Mouse (Mus musculus): Measurements from ENCODE around the gene Taf6l.

Gene Taf6l

DNA sequence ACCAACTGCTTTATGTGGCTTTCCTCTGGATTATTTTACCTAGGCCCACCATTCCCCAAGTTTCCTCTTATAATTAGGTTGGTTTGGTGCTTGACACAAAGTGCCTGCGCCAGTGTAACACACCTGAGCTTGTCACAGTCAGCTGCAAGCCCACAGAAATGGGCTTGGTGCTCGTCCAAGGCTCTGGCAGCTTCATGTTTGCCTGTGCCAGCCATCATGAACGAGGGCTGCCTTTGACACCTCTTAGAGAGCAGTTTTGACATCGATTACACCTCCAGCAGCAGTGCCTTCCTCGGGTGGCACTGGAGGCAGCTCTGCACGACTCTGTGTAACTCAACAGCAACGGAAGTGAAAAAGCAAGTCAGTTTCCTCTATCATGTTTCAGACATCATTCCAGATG is 4.0 kb upstream of the Taf6l start:
- no peak for DNase-seq (ENCODE audit: low read depth, low spot score)

DNA sequence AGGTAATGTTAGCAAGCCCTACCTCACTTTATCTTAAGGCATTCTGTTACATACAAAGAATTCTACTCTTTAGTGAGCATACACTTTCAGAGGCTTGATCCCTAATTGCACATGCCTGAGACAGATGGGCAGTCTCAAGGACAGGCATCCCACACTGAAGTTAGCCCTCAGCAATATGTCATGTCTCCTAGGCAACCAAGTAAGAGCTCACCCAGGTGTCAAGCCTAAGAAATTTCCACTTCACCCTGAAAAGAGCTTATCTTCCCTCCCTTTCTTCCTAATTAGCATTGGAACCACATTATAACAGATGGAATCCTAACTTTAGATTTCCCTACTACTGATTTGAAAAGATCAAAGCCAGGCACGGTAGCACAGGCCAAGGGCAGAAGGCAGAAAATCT is 3.0 kb upstream of the Taf6l start:
- no peak for DNase-seq (ENCODE audit: low read depth, low spot score)

DNA sequence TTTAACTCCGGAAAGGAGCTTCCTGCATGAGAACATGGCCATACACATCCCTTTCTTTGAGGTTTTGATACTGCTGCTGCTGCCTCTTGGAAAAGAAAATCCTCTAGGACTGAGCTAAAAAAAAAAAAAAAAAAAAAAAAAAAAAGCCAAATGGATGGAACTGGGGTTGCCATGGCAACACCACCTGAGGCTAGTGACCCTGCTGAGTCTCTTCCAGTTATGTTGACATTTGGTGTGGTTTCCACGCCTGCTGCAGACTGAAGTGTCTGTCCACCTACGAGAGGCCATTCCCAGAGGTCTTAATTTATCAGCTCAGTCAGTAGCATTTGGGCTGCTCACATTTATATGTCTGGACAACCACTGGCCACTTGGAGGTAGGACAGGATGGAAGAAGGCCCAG is 2.3 kb upstream of the Taf6l start:
- no peak for DNase-seq (ENCODE audit: low read depth, low spot score)

DNA sequence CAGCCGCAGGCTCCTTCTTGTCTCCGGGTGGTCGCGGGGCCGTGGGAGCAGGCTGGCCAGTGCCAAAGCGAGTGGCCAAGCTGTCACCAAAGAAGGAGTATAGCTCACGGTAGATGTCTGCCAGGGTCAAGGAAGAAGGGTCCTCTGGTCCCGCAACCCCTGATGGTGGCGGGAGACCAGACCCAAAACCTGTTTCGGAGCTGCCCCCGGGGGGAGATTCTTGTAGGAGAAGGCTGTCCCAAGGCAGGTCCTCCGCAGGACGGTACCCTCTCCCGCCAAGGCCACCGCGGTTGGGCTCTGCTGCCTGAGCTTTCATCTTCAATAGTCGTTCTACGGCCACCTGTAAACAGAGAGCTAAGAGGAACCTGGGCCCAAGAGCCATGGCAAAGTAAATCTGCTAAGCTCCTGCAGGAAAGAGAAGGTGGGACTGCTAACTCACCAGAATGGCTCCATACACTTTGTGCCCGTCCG is 11.2 kb downstream of the Taf6l start:
- no peak for DNase-seq (ENCODE audit: low read depth, low spot score)

DNA sequence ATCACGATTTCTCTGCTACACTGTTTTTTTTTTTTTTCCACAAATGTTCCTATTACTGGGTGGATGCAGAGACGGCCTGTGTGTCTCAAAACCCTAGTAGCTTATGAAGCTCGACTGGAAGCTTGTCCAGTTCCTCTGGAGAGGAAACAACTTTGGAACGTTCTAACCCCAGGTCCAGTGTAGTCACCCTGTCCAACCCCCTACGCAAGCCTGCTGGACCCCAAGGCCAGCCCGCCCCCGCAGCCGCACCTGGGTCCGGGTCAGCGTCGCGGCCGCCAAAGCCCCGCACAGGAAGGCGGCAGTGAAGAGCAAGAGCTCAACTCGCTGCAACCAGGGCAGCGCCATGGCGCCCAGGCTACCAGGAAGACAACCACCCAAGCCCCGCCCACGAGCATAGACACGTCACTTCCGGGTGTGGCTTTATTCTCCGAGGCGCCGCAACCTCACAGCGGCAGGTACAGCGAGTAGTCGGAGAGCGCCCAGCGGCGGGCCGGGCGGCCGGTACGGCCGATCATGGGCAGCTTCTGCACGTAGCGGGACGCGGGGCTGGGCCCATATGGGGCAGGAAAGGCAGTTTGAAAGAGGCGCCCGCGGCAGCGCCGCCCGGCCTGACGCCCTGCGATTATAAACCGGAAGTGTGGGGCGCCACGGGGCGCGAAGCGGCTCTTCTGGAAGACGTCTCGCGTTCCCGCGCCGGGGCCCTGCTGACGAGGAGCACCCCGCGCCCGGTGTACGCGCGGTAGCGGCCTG is 12.0 kb downstream of the Taf6l start, which contains the start of gene Tmem179b:
Gene Tmem179b (minus strand): TSS at position 382 of the 750 bp plus-strand sequence.
- peak; percentile 96 for DNase-seq (ENCODE audit: low read depth, low spot score)

DNA sequence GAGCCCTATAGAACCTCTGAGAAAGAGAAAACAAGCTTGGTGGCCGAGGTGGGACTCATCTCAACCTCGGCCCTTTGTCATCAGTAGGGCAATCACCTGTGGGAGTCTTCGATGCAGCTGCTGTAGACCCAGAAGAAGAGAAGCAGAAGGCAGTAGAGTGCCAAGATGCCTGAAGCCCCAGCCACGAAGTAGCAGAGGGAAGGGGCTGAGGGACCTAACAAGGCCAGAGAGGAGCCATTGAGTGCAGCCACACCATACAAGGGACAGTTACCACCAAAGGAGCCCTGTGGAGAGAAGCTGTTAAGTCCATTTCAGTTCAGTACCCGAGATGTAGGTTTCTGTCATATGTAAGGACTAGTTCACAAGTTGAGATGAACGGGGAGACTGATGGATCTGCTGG is 12.8 kb downstream of the Taf6l start:
- no peak for DNase-seq (ENCODE audit: low read depth, low spot score)

DNA sequence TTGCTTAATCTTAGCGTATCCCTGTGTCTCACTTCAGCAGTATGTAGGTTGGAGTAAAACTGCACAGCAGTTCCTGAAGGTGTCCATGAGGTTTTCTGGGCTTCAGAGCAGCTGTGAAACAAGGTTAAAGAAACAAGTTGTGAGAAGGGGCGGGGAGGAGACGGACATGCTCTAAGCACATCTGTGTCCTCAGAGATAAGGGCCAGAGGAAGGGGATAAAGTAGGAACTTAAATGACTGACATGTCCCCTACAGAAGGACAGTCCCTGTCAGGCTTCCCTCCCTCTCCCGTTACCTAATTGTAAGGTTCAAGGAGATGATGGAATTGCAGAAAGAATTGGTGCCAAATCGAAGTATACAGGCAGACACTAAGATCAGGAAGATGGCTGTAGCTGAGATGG is 13.2 kb downstream of the Taf6l start:
- DNase-seq (ENCODE audit: low read depth, low spot score): no peak

DNA sequence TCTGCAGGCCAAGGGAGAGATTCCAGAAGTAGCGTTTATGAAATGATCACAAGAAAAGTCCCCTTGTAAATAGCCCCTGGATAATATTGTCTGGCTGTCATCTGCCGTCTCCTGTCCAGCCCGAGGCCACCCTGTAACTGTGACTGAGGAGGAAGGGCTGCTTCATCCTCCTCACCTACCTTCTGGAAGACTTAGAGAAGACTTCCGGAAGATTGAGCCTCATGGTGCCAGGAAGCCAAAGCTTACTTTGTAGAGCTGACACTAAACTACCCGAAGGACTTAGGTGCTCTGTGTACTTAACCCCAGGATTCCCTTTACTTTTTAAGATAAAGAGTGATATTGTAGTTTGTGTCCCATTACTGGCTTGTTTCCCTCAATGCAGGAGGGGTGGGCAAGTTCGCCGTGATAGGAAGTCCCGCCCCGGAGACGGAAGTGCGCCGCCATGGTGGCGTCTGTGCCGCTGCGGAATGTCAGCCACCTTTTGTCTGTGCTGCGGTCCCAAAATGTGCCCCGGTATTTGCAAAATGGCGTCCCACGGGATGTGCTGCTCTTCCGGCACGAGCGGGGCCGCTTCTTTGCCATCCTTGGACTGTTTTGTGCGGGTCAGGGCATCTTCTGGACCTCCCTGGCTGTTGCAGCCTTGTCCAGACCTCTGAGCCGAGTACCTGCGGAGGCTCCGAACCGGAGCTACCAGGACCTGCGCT is 15.5 kb downstream of the Taf6l start, which contains the start of gene Tmem223:
Gene Tmem223 (plus strand): TSS at position 430 of the 704 bp plus-strand sequence.
- DNase-seq (ENCODE audit: low read depth, low spot score): no peak

DNA sequence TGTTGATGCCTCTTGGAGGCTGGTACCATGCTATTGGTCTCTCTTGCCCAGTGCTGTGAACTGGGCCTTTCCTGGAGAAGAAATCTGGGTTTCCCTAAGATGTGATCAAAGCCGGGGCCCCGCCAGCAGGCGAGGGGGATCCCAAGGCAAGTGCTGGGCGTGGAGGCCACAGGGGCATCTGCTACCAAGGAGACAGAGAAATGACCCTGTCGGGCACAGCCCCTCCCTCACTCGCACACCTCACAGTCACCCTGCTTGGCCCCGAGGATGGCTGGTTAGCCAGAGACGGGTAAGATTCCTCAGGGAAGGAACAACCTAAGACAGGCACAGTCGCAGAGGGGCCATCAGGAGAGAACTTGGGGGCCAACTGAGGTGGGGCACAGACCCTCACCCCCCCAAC is 20.7 kb downstream of the Taf6l start:
- DNase-seq (ENCODE audit: low read depth, low spot score): no peak

DNA sequence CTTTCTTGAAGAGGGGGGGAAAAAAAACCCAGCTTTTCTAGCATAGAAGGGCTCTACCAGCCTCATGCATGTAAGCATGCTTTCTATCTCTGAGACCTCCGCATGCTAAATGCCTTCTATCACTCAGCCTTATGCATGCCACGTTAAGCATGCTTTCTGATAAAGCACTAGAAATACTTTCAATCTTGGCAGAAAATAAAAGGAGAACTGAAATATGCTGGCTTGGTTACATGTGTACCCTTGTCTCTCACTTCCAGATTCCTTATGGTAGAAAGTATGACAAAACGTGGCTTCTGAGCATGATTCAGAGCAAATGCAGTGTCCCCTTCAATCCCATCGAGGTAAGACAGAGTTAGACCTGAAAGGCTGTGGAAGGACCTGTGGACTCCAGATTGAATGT is 22.9 kb downstream of the Taf6l start:
- DNase-seq (ENCODE audit: low read depth, low spot score): no peak

DNA sequence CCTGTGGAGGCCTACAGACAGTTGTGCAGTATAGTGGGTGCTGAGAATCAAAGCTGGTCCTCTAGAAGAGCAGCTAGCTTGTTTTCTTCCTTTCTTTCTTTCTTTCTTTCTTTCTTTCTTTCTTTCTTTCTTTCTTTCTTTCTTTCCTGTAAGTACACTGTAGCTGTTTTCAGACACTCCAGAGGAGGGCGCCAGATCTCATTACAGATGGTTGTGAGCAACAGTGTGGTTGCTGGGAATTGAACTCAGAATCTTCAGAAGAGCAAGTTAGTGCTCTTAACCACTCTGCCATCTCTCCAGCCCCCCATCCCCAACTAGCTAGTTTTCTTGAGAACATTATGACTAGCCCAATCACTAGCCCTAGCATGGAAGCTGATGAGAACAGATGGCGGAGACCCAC is 25.5 kb downstream of the Taf6l start:
- DNase-seq (ENCODE audit: low read depth, low spot score): no peak

DNA sequence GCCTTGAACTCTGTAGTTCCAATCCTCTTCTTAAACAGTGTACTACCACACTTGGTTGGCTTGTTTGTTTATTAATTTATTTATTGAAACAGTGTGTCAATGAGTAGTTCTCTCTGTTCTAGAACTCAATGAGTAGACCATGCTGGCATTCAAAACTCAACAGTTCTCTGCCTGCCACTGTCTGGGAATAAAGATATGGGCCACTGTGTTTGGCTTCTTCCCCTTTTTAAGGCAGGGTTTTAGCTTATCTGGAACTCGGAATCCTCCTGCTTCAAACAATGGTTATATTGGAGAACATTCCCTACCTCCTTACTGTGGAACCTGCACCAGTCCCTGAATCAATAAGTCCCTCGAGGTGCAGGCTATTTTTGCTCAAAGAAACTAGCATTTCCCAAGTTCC is 27.3 kb downstream of the Taf6l start:
- DNase-seq (ENCODE audit: low read depth, low spot score): no peak

DNA sequence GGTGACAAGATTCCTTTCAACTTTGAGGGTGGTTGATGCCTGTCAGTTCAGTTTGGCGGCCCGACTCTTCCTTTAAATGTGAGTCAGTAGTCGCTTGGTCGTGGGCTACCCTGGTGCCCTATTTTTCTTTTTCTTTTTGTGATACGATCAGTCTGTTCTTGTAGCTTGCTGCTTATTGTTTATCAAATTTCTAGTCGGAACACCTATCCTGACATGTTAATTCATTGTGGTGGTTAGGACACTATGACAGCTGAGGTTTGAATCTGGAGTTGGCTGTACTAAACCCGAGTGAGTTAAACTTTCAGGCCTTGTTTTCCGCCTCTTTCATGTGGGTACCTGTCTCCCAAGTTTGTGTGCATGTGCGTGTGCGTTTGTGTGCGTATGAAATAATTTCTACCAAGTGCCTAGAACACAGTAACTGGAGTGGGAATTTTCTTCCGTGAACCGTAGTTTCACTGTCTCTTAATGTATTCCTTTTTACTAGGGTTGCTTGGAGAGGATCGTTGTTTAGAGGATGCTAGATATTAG is 28.7 kb downstream of the Taf6l start:
- DNase-seq (ENCODE audit: low read depth, low spot score): no peak

DNA sequence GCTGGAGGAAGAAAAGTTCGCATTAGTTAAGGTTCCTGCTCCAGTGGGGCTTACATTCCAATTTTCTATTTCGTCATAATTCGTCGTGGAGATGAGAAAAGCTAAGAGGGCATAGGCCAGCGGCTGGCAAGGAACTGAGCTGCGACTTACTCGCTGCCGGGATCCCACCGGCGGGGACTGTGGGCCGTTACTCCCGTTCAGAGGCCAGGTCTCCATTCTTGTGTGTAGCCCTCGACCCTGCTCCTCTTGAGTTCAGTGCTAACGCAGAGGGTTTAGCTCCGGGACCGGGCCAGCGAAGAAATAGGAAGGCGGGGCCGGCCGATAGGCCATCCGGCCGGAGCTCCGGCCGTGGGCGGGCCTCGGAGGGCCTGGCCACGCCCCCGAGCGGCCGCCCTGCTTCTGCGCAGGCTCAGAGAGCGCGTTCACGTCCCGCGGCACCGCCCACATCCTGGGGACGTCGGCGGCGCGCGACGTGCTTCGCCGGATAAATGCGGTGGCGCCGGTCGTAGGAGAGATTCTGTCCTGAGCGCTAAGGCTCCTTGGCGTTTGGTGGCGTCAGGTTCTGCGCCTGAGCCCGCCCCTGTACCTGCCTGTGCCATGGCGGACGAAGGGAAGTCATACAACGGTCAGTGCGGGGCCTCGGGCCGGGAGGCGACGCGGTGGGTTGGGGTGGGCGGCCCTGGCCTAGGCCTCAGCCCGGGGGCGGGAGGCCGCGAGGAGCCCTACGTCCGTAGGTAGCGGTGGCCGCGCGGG is 29.4 kb downstream of the Taf6l start, which contains the start of gene Nxf1:
Gene Nxf1 (plus strand): TSS at position 439 of the 753 bp plus-strand sequence.
- DNase-seq (ENCODE audit: low read depth, low spot score): peak; percentile 91

DNA sequence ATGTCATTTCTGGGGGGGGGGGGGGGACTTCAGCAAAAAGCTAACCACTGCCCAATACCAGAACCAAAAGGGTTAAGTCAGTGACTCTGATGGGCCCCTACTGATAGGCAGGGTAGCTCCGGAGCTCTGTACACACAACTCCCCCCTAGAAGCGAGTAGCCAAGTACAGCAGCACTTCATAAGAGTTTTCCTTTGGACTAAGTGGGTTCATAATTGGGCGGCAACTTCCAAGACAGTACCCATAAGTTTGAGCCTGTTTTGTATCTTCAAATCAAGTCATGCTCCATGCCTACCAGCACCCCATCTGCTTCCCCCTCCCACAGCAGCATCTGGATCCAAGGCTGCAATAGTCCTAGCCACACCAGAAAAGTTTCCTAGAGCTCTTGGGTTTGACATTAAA is 30.6 kb downstream of the Taf6l start:
- no peak for DNase-seq (ENCODE audit: low read depth, low spot score)

DNA sequence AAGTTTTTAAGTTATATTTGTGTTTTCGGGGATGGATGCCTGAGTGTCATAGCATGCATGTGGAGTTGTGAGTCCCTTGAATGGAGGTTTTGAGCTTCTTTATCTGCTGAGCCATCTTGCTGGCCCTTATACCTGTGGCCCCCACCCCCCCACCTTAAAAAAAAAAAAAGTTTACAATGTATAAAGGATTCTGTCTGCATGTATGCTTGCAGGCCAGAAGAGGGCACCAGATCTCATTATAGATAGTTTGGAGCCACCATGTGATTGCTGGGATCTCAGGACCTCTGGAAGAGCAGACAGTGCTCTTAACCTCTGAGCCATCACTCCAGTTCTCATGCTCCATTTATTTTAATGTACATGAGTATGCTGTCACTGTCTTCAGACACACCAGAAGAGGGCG is 38.8 kb downstream of the Taf6l start:
- no peak for DNase-seq (ENCODE audit: low read depth, low spot score)

DNA sequence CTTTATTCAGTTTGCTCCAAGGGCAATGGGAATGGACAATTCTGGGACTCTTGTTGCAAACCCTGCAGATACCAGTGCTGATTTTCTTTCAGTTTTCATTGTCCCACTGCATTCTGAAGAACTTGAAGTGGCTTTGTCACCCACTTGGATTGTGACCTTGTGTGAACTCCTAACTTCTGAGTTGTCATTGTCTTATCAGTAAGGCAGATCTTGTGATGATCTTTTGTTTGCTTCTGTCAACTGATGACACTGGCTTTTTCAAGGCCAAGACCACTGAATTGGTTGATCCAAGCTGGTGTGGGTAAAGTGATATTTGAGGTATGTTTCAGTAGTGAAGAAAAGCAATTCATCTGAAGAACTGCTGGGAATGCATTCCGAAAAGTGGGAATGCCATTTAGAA is 40.8 kb downstream of the Taf6l start:
- DNase-seq (ENCODE audit: low read depth, low spot score): no peak

DNA sequence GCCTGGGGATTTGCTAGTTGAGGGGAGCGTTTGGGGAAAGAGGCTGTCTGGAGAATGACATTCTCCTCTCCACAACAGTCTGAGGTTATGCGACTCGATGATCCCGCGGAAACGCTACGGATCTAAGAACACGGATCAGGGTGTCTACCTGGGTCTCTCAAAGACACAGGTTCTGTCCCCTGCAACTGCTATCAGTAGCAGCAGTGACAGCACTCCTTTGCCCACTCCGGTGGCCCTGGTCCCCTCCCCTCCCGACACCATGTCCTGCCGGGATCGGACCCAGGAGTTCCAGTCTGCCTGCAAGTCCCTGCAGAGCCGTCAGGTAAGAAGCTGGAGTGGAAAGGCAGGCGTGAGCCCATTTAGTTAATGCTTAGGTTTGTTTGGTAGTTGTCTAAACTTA is 44.0 kb downstream of the Taf6l start:
- DNase-seq (ENCODE audit: low read depth, low spot score): no peak

DNA sequence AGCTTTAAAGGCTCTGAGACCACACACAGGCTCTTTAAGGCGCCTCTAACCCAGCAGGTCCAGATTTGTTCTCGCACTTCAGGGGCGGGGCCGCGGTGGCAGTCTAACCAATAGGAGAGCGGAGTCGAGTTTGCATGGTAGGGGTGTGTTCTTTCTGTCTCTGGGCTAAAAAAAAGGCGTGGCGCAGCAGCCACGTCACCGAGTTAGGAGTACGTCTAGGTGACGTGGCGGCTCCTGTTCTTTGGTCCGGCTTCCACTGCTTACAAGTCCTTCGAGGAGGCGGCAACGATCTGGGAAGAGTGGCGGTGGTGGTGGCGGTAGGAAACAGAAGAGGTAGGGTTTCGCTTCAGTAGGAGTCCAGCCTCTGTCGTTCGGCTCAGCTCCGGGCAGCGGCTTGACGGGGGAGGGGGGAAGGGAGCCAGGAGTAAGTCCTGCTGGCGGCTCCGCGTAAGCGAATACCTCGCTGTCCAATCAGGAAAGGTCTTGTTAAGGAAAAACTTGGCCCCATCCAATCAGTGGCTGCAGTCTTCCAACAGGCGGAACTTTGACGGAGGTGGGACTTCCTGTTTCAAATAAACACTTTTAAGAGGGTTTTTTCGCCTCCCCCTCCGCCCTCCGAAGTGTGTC is 44.9 kb downstream of the Taf6l start, which contains the start of gene Stx5a:
Gene Stx5a (plus strand): TSS at position 171 of the 627 bp plus-strand sequence.
- peak; percentile 97 for DNase-seq (ENCODE audit: low read depth, low spot score)

DNA sequence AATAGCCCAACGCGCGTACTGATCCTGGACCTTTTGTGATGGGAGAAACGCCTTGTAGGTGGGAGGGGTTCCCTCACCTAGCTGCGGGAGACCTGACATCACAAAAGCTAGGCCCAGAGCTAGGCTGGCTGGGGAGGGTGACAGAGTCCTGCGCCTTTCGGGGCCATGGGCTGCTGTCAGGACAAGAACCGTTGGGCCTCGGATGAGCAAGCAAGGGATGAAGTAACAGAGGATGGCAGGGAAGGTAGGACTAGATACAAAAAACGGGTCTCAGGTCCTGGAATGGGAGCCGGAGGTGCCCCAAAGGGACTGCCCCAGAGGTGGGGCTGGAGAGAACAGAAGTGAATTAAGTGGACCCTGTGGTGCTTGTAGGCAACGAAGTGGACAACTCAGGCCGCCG is 45.6 kb downstream of the Taf6l start, which contains the start of gene 1700092M07Rik:
Gene 1700092M07Rik (plus strand): TSS at position 116 of the 400 bp plus-strand sequence.
- no peak for DNase-seq (ENCODE audit: low read depth, low spot score)

DNA sequence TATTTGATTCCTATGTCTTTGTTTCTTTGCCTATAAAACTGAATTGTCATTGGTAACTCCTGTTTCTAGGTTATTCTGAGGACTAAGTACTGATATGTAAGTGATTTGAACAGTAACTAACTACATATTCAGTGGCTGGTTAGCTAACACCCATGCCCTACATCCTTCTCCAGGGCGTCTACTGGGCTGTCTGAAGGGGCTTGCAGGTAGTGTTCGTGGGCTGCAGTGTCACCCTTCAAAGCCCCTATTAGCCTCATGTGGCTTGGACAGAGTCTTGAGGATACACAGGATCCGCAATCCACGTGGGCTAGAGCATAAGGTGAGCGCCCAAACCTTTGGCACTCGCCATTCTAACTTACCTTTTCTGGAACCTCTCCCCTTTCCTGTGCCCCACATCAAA is 46.6 kb downstream of the Taf6l start:
- DNase-seq (ENCODE audit: low read depth, low spot score): no peak
